Mouse (Mus musculus): ENCODE results near the gene Dnmt3a. TPM values are rescaled to one million over a fixed set of nuclear protein-coding genes. Genes with fewer than 3 reads are reported as not detected.

Dnmt3a gene
- polyA plus RNA-seq, 1 experiment = 4.6 TPM

DNA sequence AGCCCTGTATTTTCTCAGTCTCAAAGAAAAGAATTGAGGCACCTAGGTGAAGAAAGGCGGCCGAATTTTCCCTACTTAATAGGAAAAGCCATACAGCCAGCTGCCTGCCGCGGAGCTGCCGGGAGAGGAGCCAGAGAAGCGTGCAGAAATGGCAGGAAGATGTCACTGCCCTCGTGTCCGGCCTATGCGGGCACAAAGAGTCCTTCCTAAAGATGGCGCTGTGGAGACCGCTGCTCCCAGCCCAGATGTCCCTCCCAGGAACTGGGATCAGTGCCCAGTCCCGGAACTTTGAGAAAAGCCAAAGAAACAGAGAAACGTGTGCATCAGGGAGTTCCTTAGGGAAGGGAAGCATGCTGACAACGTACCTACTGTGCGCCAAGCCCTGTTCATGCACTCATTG is 65.8 kb downstream of the Dnmt3a start:
- Histone ChIP-seq H3K79me3 (ENCODE audit: low read depth) (no peaks in the 10 kb centered on the region), H3K79me2 (ENCODE audit: control insufficient read depth, insufficient read depth) (no peaks in the 10 kb centered on the region), H3K27me3 (ENCODE audit: control insufficient read depth, insufficient read depth, insufficient read length) (no peaks in the 10 kb centered on the region), H3ac (ENCODE audit: control insufficient read depth, insufficient read length, low read depth) (no peak overlapping the region), H3K4me3 (ENCODE audit: insufficient read depth, poor library complexity, severe bottlenecking) (no peak overlapping the region), H3K36me3 (ENCODE audit: control insufficient read depth, insufficient read depth) (no peaks in the 10 kb centered on the region)
- TF ChIP-seq USF1 (IDR thresholded peaks at IDR 0.05; ENCODE audit: low read depth) = no peak
- TF ChIP-seq FOSL1 (IDR thresholded peaks at IDR 0.05; ENCODE audit: insufficient read depth, low read length, poor library complexity, severe bottlenecking) = no peak
- TF ChIP-seq CEBPB (IDR thresholded peaks at IDR 0.05; ENCODE audit: low read depth) = no peak
- TF ChIP-seq MYOG (IDR thresholded peaks at IDR 0.05; ENCODE audit: control insufficient read depth, extremely low read depth, insufficient read length) = no peak
- TF ChIP-seq CTCF (IDR thresholded peaks at IDR 0.05; ENCODE audit: control insufficient read depth, insufficient read depth, insufficient read length) = no peak
- TF ChIP-seq MYOD1 (IDR thresholded peaks at IDR 0.05; ENCODE audit: control insufficient read depth, insufficient read length, low read depth) = no peak

DNA sequence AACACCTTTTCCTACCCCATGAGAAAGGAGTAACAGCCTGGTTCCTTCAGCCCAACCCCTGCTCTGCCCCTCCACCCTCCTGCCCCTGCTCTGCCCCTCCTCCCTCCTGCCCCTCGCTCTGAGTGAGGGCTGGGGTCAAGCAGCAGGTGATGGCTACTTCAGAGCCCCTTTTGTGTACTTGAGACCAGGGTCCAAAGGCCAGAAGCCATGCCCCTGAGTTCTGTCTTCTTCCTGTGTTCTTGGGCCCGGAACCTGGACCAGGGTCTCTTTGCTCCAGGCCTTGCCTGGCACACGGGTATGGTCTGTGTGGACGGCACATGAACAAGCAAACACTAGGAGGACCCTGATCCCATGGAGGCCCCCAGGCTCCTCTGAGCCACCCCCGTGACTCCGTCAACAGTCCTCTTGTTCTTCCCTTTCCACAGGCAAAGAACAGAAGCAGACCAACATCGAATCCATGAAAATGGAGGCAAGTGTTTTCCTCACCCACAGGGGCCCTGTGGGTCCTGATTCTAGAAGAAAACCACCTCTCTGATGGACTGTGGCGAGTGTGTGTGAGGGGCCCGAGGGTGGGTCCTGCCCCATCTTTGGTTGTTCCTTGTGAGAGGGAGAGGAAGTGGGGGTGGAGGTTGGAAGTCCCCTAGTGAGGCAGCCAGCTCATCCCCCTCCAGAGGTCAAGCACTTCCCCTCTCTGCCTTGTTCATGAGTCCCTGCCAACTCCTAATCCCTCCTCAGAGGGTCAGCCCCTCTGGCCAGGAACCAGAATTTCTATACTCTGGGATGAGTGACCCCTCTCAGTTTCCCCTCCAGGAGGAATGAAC is 66.8 kb downstream of the Dnmt3a start:
- TF ChIP-seq MYOG (IDR thresholded peaks at IDR 0.05; ENCODE audit: control insufficient read depth, extremely low read depth, insufficient read length) = no peak
- no peak for TF ChIP-seq CEBPB (IDR thresholded peaks at IDR 0.05; ENCODE audit: low read depth)
- TF ChIP-seq USF1 (IDR thresholded peaks at IDR 0.05; ENCODE audit: low read depth) = no peak
- no peak for TF ChIP-seq FOSL1 (IDR thresholded peaks at IDR 0.05; ENCODE audit: insufficient read depth, low read length, poor library complexity, severe bottlenecking)
- TF ChIP-seq MYOD1 (IDR thresholded peaks at IDR 0.05; ENCODE audit: control insufficient read depth, insufficient read length, low read depth) = no peak
- TF ChIP-seq MAX (IDR thresholded peaks at IDR 0.05) = no peak
- no peak for TF ChIP-seq CTCF (IDR thresholded peaks at IDR 0.05; ENCODE audit: control insufficient read depth, insufficient read depth, insufficient read length)
- H3K36me3 ChIP-seq (ENCODE audit: control insufficient read depth, insufficient read depth) = no peaks in the 10 kb centered on the region
- no peaks in the 10 kb centered on the region for H3K79me2 ChIP-seq (ENCODE audit: control insufficient read depth, insufficient read depth)
- no peak overlapping the region for H3K4me3 ChIP-seq (ENCODE audit: insufficient read depth, poor library complexity, severe bottlenecking)
- no peak overlapping the region for H3ac ChIP-seq (ENCODE audit: control insufficient read depth, insufficient read length, low read depth)
- no peaks in the 10 kb centered on the region for H3K27me3 ChIP-seq (ENCODE audit: control insufficient read depth, insufficient read depth, insufficient read length)
- no peaks in the 10 kb centered on the region for H3K79me3 ChIP-seq (ENCODE audit: low read depth)

DNA sequence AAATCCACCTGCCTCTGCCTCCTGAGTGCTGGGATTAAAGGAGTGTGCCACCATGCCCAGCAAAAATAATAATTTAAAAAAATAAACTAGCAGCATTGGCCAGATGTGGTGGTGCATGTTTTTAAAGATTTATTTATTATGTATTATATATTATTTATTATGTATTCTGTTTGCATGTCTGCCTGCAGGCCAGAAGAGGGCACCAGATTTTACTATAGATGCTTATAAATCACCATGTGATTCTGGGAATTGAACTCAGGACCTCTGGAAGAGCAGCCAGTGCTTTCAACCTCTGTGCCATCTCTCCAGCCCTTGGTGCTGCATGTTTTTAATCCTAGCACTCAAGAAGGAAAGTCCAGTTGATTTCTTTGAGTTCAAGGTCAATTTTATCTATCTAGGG is 69.7 kb downstream of the Dnmt3a start:
- Histone ChIP-seq H3K36me3 (ENCODE audit: control insufficient read depth, insufficient read depth) (no peaks in the 10 kb centered on the region), H3ac (ENCODE audit: control insufficient read depth, insufficient read length, low read depth) (no peak overlapping the region), H3K79me3 (ENCODE audit: low read depth) (no peaks in the 10 kb centered on the region), H3K27me3 (ENCODE audit: control insufficient read depth, insufficient read depth, insufficient read length) (no peaks in the 10 kb centered on the region), H3K79me2 (ENCODE audit: control insufficient read depth, insufficient read depth) (no peaks in the 10 kb centered on the region), H3K4me3 (ENCODE audit: insufficient read depth, poor library complexity, severe bottlenecking) (no peak overlapping the region)
- TF ChIP-seq FOSL1 (IDR thresholded peaks at IDR 0.05; ENCODE audit: insufficient read depth, low read length, poor library complexity, severe bottlenecking) (no peak), CTCF (IDR thresholded peaks at IDR 0.05; ENCODE audit: control insufficient read depth, insufficient read depth, insufficient read length) (no peak), MAX (IDR thresholded peaks at IDR 0.05) (no peak), CEBPB (IDR thresholded peaks at IDR 0.05; ENCODE audit: low read depth) (no peak), USF1 (IDR thresholded peaks at IDR 0.05; ENCODE audit: low read depth) (no peak), MYOD1 (IDR thresholded peaks at IDR 0.05; ENCODE audit: control insufficient read depth, insufficient read length, low read depth) (no peak), MYOG (IDR thresholded peaks at IDR 0.05; ENCODE audit: control insufficient read depth, extremely low read depth, insufficient read length) (no peak)

DNA sequence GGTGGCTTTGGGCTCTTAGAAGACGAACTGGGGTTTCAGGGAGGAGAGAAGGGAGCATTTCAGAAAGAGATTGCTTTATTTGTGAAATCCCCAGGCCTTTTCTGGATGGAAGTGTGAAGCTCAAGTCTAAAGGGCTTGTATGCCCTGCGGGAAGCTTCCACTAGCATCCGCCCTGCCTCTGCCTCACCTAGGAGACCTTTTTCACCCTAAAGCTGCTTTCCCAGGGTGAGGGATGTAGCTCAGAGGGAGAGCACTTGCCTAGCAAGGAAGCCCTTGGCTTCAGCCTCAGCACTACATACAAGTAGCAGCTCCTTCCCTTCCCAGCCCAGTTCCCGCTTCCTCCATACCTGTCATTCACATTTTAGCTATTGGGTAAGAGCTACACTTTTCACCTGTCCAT is 71.6 kb downstream of the Dnmt3a start:
- Histone ChIP-seq H3ac (ENCODE audit: control insufficient read depth, insufficient read length, low read depth) (no peak overlapping the region), H3K27me3 (ENCODE audit: control insufficient read depth, insufficient read depth, insufficient read length) (no peaks in the 10 kb centered on the region), H3K36me3 (ENCODE audit: control insufficient read depth, insufficient read depth) (no peaks in the 10 kb centered on the region)

DNA sequence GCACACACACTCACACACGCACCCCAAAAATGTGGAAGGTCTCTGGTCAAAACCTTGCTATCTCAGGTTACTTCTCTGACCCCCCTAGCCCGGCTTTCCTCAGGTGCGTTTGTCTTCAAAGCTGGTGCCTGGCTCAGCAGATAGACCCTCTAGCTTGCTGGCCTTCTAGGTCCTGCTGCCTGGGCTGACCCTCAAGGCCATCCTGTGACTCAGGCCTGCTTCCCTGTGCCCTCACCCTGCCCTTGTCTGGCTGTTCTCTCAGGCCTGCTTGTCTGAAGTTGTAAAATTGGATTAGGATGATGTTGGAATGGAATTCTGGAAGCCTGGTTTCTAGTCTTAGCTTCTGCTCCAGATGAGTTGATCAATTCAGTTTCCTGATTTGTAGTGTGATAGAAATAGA is 75.7 kb downstream of the Dnmt3a start:
- TF ChIP-seq CEBPB (IDR thresholded peaks at IDR 0.05; ENCODE audit: low read depth) (no peak), CTCF (IDR thresholded peaks at IDR 0.05; ENCODE audit: control insufficient read depth, insufficient read depth, insufficient read length) (no peak), FOSL1 (IDR thresholded peaks at IDR 0.05; ENCODE audit: insufficient read depth, low read length, poor library complexity, severe bottlenecking) (no peak), MAX (IDR thresholded peaks at IDR 0.05) (no peak)
- Histone ChIP-seq H3K79me3 (ENCODE audit: low read depth) (no peaks in the 10 kb centered on the region), H3K4me3 (ENCODE audit: insufficient read depth, poor library complexity, severe bottlenecking) (no peak overlapping the region), H3K79me2 (ENCODE audit: control insufficient read depth, insufficient read depth) (no peaks in the 10 kb centered on the region), H3K27me3 (ENCODE audit: control insufficient read depth, insufficient read depth, insufficient read length) (no peaks in the 10 kb centered on the region), H3K36me3 (ENCODE audit: control insufficient read depth, insufficient read depth) (no peaks in the 10 kb centered on the region), H3ac (ENCODE audit: control insufficient read depth, insufficient read length, low read depth) (no peak overlapping the region)

More for the DNA sequence above, 71.6 kb downstream of the Dnmt3a start:
- Histone ChIP-seq H3K4me3 (ENCODE audit: insufficient read depth, poor library complexity, severe bottlenecking) (no peak overlapping the region), H3K79me2 (ENCODE audit: control insufficient read depth, insufficient read depth) (no peaks in the 10 kb centered on the region), H3K79me3 (ENCODE audit: low read depth) (no peaks in the 10 kb centered on the region)
- TF ChIP-seq MYOG (IDR thresholded peaks at IDR 0.05; ENCODE audit: control insufficient read depth, extremely low read depth, insufficient read length) = no peak
- TF ChIP-seq MAX (IDR thresholded peaks at IDR 0.05) = no peak
- TF ChIP-seq CEBPB (IDR thresholded peaks at IDR 0.05; ENCODE audit: low read depth) = no peak
- TF ChIP-seq USF1 (IDR thresholded peaks at IDR 0.05; ENCODE audit: low read depth) = no peak
- TF ChIP-seq FOSL1 (IDR thresholded peaks at IDR 0.05; ENCODE audit: insufficient read depth, low read length, poor library complexity, severe bottlenecking) = no peak
- no peak for TF ChIP-seq CTCF (IDR thresholded peaks at IDR 0.05; ENCODE audit: control insufficient read depth, insufficient read depth, insufficient read length)
- TF ChIP-seq MYOD1 (IDR thresholded peaks at IDR 0.05; ENCODE audit: control insufficient read depth, insufficient read length, low read depth) = no peak

All from C2C12 (cell line).